Mouse (Mus musculus) lung, embryonic 14.5 days (tissue): Measurements from ENCODE around the gene Gm826. TPM values are rescaled to one million over a fixed set of nuclear protein-coding genes. Genes with fewer than 3 reads are reported as not detected.
A peak's percentile ranks its signal among the peaks of the same experiment; 100 is the strongest.

ENCODE experiments used
- ATAC-seq: fragments of 200-750 bp; cut with Nextera tagmentation; 2 replicates; pipeline ENCODE4 v1.8.0; 2017; ENCODE audit warnings: mild to moderate bottlenecking, moderate TSS enrichment, moderate library complexity; ENCODE audit not compliant: insufficient read depth
- DNase-seq: peaks from one replicate; pipeline ENCODE4 v3.0.0-alpha.2; 2015
- H3K27ac ChIP-seq: fragments of 300-500 bp; sonication (generic); 2 replicates; pipeline ENCODE4 v1.5.1; 2014; ENCODE audit warnings: low read depth, mild to moderate bottlenecking, moderate library complexity
- H3K27me3 ChIP-seq: fragments of 300-500 bp; sonication (generic); 2 replicates; pipeline ENCODE4 v1.6.1; 2014; ENCODE audit warnings: low read length, control low read depth; ENCODE audit not compliant: insufficient read depth
- H3K36me3 ChIP-seq: fragments of 300-500 bp; sonication (generic); 2 replicates; pipeline ENCODE4 v1.6.1; 2014; ENCODE audit warnings: control low read depth; ENCODE audit not compliant: insufficient read depth
- H3K4me1 ChIP-seq: fragments of 300-500 bp; sonication (generic); 2 replicates; pipeline ENCODE4 v1.6.1; 2014; ENCODE audit warnings: antibody characterized with exemption, control low read depth; ENCODE audit not compliant: insufficient read depth
- H3K4me2 ChIP-seq: fragments of 300-500 bp; sonication (generic); 2 replicates; pipeline ENCODE4 v1.6.1; 2014; ENCODE audit warnings: mild to moderate bottlenecking
- H3K4me3 ChIP-seq: fragments of 300-500 bp; sonication (generic); 2 replicates; pipeline ENCODE4 v1.5.1; 2014; ENCODE audit warnings: low read depth, low read length
- H3K9ac ChIP-seq: fragments of 300-500 bp; sonication (generic); 2 replicates; pipeline ENCODE4 v1.6.1; 2014
- H3K9me3 ChIP-seq: fragments of 300-500 bp; sonication (generic); 2 replicates; pipeline ENCODE4 v1.6.1; 2016; ENCODE audit warnings: low read depth, low read length, control low read depth
- CTCF ChIP-seq: IDR thresholded peaks from 2 replicates; pipeline ENCODE4 v1.5.1; 2016; ENCODE audit warnings: antibody characterized with exemption, low read depth
- WGBS: fragments of 180-500 bp; shearing (Covaris S2); extraction: QIAGEN DNeasy Blood & Tissue Kit; methylation state at CpG from one replicate; pipeline ENCODE4 v1.1.7; 2014; 5-methylcytosine and 5-hydroxymethylcytosine counted together
- polyA plus RNA-seq: library from polyadenylated mRNA; unstranded; fragments of >200 nt; fragmentation: Nextera tagmentation; extraction: Ambion mirVana; gene quantifications from 2 replicates; pipeline ENCODE4 v1.2.1, GENCODE M21; 2014

Gm826 gene
- polyA plus RNA-seq, 1 experiment from 2014 or later, result 0.70 TPM

DNA sequence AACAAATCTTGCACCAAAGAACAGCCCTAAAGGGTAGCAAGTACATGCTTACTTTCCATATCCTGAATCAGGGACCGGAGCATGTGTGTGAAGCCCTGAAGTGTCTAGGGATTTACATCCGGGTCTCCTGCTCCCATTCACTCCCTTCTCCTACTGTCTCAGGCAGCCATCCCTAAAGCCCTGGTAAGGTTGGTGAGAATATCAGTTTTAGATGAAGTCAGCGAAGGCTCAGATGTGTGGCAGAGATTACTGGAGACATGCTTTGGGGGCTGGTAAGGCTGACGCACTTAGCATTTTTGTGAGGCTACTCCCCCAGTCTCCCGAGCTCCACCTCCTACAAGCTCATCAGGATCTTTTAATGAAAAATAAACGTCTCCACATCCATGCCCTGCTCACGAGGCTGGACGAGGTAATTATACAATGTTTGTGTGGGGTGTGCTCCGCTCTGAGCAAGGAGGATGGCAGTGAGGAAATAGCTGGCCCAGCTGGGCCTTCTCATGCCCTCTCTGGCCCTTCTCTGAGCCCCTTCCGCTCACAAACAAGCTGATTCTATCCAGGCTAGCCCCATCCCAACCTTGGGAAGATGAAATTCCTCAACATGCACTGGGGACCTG, 45.3 kb downstream of the Gm826 start:
- ATAC-seq (no peak), DNase-seq (no peak)
- Histone ChIP-seq H3K4me3 (no peak overlapping the region), H3K4me2 (no peak overlapping the region), H3K27me3 (no peaks in the 10 kb centered on the region), H3K27ac (no peak overlapping the region), H3K36me3 (no peaks in the 10 kb centered on the region), H3K9me3 (no peaks in the 10 kb centered on the region), H3K9ac (no peak overlapping the region), H3K4me1 (no peaks in the 10 kb centered on the region)
- 54% methylated on average over 10 of the region's 10 CpGs for WGBS
- no peak for TF ChIP-seq CTCF

DNA sequence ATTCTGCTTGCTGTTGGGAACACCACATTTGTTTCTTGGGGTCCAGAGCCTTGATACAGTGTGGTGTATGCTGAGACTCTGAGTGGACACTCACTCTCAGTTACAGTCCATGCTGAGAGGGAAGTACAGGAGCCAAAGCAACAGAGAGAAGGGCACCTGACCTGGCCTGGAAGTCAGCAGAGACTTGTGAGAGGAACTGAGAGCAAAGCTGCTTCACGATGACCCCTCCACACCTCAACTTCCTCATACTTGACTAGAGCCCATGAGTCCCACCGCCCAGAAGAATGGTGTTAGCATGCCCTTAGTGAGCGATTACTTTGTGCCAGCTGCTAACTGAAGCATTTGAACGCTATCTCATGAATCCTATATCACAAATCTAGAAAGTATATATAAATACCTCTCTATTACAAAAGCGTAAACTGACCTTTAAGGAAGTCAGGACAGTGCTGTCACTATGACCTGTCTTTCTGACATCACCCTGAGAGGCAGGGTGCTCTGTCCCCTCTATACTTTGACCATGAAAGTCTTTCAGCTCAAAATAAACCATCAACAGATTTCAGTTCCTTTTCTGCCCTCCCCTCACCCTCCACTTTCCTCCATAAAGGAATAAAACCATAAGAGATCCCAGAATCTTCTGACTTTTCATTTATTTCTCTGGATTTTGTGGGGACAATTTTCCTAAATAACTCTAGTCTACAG, 57.9 kb downstream of the Gm826 start:
- no peak overlapping the region for H3K4me3 ChIP-seq
- H3K27me3 ChIP-seq, result no peaks in the 10 kb centered on the region
- H3K36me3 ChIP-seq, result no peaks in the 10 kb centered on the region
- no peak overlapping the region for H3K27ac ChIP-seq
- DNase-seq, result peak; percentile 5
- H3K4me1 ChIP-seq, result no peaks in the 10 kb centered on the region
- no peaks in the 10 kb centered on the region for H3K9me3 ChIP-seq
- no peak for TF ChIP-seq CTCF
- H3K4me2 ChIP-seq, result no peak overlapping the region
- no peak overlapping the region for H3K9ac ChIP-seq
- WGBS, result 77% methylated on average over 5 of the region's 5 CpGs
- no peak for ATAC-seq

DNA sequence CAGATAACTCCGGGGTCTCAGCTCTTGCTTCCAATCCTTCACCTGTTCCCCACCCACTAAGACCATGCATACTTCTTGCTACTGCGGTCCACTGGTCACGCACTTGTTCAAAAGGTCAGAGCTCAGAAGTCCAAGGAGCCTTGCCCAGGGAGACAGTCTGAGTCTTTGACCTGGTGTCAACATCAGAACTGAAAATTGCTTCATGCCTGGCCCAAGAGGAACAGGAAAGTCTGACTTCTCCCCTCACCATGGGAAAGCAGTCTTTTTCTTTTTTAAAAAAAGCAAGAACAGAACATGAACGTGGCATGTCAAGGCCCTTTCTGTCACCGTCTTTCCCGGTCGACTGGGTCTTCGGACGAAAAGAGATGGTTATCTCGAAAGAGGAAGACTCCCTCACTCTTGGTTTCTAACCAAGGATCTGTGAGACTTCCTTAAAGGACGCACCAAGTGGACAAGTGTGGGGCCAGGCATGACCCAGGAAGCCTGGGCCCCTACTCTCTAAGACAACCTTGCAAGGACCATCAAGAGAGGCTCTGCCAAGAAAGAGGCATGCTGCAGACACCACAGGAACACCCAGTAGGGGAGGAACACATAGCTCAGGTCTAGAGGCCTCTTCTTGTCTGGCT, 66.0 kb downstream of the Gm826 start:
- no peaks in the 10 kb centered on the region for H3K27me3 ChIP-seq
- no peaks in the 10 kb centered on the region for H3K36me3 ChIP-seq
- no peaks in the 10 kb centered on the region for H3K9me3 ChIP-seq
- no peak overlapping the region for H3K4me2 ChIP-seq
- H3K27ac ChIP-seq, result no peak overlapping the region
- DNase-seq (no peak), ATAC-seq (no peak)
- no peak overlapping the region for H3K9ac ChIP-seq
- 84% methylated on average over 11 of the region's 11 CpGs for WGBS
- no peak overlapping the region for H3K4me3 ChIP-seq
- no peak for TF ChIP-seq CTCF
- no peaks in the 10 kb centered on the region for H3K4me1 ChIP-seq

DNA sequence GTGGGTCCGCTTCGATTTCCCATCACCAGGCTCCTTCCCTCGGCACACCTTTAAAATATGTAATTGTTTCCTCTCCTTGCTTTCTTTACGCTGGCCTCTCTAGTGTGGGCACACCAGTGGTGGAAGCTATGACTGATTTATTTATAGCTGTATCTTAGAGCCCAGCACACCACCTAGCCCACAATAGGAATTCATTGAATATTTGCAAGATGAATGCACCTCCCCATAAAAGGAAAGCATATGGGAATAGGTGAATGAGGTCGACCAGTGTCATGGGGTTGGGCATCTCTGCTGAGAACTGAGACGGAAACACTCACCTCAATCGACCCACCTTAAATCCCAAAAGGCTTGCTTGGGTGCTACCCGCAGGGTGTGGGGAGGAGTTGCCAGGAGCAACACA, 70.1 kb downstream of the Gm826 start:
- Histone ChIP-seq H3K27me3 (no peaks in the 10 kb centered on the region), H3K9ac (no peak overlapping the region), H3K36me3 (no peaks in the 10 kb centered on the region), H3K4me2 (no peak overlapping the region), H3K4me1 (no peaks in the 10 kb centered on the region), H3K9me3 (no peaks in the 10 kb centered on the region), H3K27ac (no peak overlapping the region), H3K4me3 (no peak overlapping the region)
- 87% methylated on average over 8 of the region's 8 CpGs for WGBS
- ATAC-seq (no peak), DNase-seq (no peak)
- no peak for TF ChIP-seq CTCF

DNA sequence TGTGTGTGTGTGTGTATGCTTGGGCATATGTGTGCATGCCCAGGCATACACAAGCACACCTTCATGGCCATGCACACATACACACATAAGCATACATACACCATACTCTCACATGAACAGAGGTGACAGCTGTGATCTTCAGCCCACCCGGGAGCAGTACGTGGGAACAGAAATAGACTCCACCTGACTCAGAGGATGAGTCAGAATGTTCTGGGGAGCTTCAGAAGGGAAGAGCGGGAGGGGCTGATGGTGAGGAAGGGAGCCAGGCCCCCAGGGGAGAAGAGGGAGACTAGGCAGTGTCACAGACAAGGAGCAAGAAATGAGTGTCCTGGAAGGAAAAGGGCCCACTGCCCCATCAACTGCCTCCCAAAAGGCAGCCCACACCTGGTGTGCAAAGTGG, 72.4 kb downstream of the Gm826 start:
- Histone ChIP-seq H3K4me3 (no peak overlapping the region), H3K9ac (no peak overlapping the region), H3K9me3 (no peaks in the 10 kb centered on the region), H3K27ac (no peak overlapping the region), H3K4me2 (no peak overlapping the region), H3K36me3 (no peaks in the 10 kb centered on the region), H3K27me3 (no peaks in the 10 kb centered on the region), H3K4me1 (no peaks in the 10 kb centered on the region)
- WGBS, result 83% methylated on average over 3 of the region's 3 CpGs
- DNase-seq, result no peak
- ATAC-seq, result no peak
- no peak for TF ChIP-seq CTCF

Other genes starting within 250 kb of the Gm826 start
- gene Mafb, start 32.9 kb upstream of the Gm826 start, polyA plus RNA-seq, result 2.8 and 3.4 TPM in 2 replicates